Mouse (Mus musculus): ENCODE measurements around the gene H2-Ab1.
"Not testable (repeated sequence)": the region's sequence is repeated elsewhere in the genome, so short reads cannot be mapped to it uniquely, and the experiment has no call there.

The H2-Ab1 gene

GRCm38 (mm10) chr17:34257594-34258375, at the start of gene H2-Ab1:
Gene H2-Ab1, plus strand, starts transcription at chr17:34257689.
- DNase-seq (ENCODE audit: low spot score): peak; percentile 72

DNA sequence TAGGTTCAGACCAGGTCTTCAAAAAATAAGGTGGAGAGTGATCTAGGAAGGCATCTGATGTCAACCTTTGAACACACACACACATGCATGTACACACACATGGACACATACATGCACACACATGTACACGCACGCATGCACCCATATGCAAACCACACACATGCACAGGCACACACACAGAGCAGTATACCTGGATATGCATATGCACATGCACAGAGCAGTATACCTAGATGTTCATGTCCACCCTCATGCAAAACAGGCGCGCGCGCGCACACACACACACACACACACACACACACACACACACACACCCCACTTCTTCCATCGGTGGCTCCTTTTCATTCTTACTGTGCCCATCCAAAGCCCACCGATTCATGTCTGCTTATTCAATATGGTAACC, 49.6 kb upstream of the H2-Ab1 start:
- no peak for DNase-seq (ENCODE audit: low spot score)

- no peak for DNase-seq (ENCODE audit: low spot score)
Measured at GRCm38 (mm10) chr17:34208421-34208820, 49.1 kb upstream of the H2-Ab1 start.

DNA sequence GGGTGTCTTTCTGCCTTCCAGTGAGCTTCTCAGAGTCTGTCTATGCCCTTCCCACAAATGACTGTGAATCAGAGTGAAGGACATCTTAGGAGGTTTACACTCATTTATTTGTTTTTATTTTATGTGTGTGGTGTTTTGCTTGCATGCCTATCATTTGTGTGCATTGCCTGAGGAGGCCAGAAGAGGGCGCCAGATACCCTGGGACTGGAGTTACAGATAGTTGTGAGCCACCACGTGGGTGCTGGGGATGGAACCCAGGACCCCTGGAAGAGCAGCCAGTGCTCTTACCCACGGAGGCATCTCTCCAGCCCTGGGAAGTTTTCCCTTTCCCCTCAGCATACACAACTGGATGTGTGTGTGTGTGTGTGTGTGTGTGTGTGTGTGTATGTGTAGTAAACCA, 47.8 kb upstream of the H2-Ab1 start:
- no peak for DNase-seq (ENCODE audit: low spot score)

DNA sequence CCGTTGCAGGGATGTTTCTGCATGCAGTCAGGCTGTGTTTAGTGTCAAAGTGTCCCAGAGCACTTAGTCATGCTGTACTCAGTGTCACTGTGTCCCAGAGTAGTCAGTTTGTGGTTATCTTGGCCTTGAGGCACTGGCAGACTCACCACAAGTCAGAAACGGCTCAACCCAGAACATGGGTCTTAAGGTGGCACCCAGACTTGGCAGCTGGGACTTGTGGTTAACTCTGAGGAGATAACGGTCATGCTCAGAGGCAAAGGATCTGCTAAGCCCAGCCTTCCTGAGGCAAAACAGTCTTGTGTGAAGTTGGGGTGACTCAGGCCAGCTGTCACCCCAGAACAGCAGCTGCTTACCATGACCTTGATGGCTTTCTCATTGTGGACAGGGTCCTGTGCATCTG, 46.9 kb upstream of the H2-Ab1 start:
- no peak for DNase-seq (ENCODE audit: low spot score)

- no peak for DNase-seq (ENCODE audit: low spot score)
Measured at GRCm38 (mm10) chr17:34211746-34212365, 45.6 kb upstream of the H2-Ab1 start.

- no peak for DNase-seq (ENCODE audit: low spot score)
Measured at GRCm38 (mm10) chr17:34213936-34214335, 43.6 kb upstream of the H2-Ab1 start.

DNA sequence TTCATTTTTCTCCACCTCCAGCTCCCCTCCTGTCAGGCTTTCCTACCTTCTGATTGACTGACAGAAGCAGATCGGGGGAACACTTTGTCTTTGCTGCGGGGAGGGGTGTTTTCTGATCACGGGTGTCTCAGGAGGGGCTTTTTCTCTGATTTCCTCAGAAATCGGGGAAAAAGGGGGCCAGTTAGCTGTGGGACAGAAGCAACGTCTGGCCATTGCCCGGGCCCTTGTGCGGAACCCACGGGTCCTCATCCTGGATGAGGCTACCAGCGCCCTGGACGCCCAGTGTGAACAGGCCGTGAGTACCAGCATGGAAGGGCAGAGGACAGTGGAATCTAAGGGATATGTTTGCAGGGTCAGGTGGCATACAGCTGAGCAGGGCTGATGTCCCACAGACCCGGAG, 42.3 kb upstream of the H2-Ab1 start:
- DNase-seq (ENCODE audit: low spot score): no peak

GRCm38 (mm10) chr17:34217216-34217928, 40.1 kb upstream of the H2-Ab1 start:
- no peak for DNase-seq (ENCODE audit: low spot score)

DNA sequence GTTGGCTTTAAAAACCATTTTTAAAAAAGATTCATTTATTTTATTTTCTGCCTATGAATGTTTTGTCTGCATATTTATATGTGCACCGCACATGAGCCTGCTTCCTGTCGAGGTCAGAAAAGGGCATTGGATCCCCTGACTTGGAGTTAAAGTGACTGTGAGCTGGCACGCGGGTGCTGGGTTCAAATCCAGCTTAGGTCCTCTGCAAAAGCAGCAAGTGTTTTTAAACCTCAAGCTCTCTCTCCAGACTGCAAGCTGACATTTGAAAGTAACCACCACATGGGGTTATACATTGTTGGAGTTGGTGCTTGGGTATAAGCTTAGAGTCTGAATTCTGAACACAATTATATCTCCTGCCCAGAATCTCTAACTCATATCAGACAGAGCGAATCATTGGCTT, 39.5 kb upstream of the H2-Ab1 start:
- no peak for DNase-seq (ENCODE audit: low spot score)

DNA sequence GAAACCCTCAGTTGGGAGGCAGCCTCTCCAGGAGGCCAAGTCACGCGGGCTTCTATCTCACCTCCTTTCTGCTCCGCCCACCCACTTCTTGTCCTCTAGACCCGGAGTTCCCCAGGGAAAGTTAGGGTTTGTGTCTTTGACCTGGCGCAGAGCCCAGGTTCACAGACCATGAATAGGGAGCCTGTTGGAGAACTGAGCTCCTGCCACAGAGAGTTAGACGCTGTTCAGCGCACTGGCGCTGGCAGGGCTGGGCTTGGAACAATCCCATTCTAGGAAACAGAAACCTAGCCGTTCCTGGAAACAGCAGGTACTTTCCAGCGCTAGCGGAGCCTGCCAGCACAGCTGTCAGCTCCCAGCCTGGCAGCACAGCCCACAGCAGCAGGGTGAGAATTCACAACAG, 38.8 kb upstream of the H2-Ab1 start:
- peak; percentile 59 for DNase-seq (ENCODE audit: low spot score)

DNA sequence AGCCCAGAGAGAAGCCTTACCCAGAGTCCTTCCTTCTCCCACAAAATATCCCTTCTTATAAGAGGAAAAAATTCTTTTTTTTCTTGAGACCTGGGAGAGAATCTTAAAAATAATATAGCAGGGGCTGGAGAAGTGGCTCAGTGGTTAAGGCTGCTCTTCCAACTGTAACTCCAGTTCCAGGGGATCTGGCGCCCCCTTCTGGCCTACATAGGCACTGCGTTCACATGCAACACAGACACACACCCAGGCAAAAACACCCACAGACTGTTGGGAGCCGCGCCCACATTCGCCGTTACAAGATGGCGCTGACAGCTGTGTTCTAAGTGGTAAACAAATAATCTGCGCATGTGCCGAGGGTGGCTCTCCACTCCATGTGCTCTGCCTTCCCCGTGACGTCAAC, 38.4 kb upstream of the H2-Ab1 start:
- DNase-seq (ENCODE audit: low spot score): peak; percentile 39

DNA sequence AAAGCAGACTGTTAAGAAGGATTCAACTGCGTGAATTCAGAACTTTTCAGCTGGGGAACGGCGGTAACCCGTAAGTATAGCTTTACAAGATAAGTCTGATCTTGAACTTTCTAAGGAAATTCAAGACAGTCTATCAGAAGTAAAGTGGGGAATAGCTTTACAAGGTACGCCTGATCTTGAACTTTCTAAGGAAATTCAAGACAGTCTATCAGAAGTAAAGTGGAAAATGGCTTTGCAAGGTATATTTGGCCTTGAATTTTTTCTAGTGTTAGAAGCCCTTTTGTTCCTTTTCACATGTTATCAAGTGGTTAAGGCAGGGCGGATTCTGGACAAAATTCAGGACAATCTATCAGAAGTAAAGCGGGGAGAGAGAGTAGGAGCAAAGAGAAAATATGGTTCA, 37.7 kb upstream of the H2-Ab1 start:
- not testable (repeated sequence) for DNase-seq (ENCODE audit: low spot score)

DNA sequence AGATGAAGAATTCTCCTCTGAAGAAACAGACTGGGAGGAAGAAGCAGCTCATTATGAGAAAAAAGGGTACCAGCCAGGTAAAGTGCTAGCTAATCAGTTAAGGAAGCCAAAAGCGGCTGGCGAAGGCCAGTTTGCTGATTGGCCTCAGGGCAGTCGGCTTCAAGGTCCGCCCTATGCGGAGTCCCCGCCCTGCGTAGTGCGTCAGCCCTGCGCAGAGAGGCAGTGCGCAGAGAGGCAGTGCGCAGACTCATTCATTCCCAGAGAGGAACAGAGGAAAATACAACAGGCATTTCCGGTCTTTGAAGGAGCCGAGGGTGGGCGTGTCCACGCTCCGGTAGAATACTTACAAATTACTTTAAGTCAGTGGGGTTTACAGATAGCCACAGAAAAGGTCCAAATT, 37.1 kb upstream of the H2-Ab1 start:
- DNase-seq (ENCODE audit: low spot score): not testable (repeated sequence)

DNA sequence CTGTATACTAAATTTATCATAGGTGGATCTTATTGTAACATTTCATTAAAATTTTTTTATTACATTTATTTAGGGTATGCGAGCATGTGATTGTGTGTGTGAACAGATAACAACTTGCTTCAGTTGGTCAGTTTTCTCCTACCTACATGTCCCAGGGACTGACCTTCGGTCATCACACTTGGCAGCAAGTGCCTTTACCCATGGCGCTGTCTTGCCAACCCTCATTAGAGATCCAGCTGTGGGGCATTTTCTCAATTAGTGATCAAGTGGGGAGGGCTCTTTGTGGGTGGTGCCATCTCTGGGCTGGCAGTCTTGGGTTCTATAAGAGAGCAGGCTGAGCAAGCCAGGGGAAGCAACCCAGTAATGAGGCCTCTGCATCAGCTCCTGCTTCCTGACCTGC, 32.7 kb upstream of the H2-Ab1 start:
- no peak for DNase-seq (ENCODE audit: low spot score)

DNA sequence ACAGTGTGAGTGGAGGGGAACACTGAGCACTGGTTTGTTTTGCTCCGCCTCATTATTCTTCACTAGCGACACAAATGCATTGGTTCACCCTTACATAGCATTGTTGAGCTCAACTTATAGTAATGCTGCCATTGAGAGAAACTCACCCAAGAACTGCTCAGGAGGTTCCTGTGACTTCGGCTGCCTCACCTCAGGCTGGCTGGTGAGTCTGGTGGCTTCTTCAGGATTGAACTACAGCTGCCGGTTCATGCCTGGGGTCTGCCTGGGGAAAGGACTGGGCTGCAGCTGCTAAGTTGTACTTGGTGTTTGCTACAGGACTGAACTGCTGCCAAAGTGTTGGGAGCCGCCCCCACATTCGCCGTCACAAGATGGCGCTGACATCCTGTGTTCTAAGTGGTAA, 32.1 kb upstream of the H2-Ab1 start:
- no peak for DNase-seq (ENCODE audit: low spot score)

GRCm38 (mm10) chr17:34225911-34226310, 31.6 kb upstream of the H2-Ab1 start:
- DNase-seq (ENCODE audit: low spot score): not testable (repeated sequence)

DNA sequence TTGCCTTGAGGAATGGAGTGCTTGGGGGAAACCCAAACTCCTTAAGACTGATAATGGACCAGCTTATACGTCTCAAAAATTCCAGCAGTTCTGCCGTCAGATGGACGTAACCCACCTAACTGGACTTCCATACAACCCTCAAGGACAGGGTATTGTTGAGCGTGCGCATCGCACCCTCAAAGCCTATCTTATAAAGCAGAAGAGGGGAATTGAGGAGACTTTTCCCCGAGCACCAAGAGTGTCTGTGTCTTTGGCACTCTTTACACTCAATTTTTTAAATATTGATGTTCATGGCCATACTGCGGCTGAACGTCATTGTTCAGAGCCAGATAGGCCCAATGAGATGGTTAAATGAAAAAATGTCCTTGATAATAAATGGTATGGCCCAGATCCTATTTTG, 26.5 kb upstream of the H2-Ab1 start:
- DNase-seq (ENCODE audit: low spot score): not testable (repeated sequence)

DNA sequence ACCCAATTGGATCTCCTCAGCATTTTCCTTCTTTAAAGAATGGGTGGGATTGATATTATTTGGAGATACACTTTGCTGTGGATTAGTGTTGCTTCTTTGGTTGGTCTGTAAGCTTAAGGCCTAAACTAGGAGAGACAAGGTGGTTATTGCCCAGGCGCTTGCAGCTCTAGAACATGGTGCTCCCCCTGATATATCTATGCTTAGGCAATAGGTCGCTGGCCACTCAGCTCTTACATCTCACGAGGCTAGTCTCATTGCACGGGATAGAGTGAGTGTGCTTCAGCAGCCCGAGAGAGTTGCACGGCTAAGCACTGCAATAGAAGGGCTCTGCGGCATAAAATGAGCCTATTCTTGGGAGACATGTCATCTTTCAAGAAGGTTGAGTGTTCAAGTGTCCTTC, 25.5 kb upstream of the H2-Ab1 start:
- DNase-seq (ENCODE audit: low spot score): not testable (repeated sequence)

DNA sequence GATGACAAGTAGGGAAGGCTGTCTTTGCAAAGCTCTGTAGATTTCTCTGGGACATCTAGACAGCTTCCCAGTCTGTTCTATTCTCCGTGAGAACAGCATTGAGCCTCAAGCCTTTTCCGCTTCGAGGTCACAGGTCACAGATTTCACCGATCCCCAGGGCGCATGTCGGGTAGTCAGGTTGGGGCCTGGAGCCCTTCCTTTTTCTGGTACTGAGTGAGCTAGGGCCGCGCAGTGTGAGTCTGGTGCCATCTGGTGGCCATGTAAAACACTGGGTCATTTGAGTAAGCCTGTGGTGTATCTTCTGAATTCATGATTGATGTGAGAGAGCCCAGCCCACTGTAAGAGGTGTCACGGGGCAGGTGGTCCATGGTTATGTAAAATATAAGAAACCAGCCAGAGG, 22.6 kb upstream of the H2-Ab1 start:
- DNase-seq (ENCODE audit: low spot score): peak; percentile 59

DNA sequence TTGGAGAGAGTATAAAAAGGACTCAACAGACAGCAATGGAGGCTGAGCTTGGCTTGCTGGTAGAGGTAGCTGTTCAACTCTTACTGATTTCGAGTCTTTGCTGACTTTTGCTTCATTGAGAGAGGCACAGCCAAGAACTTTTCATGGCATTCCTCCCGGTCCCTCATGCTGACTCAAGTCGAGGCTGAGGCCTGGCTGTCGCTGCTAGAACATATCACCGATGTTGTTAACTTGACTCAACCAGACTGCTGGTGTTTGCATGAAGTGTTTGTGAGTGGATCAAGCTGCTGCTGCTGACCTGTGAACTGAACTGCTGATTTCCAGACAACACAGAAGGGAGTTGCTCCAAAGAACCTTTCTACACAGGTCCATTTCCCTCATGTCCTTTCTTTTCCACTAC, 20.8 kb upstream of the H2-Ab1 start:
- no peak for DNase-seq (ENCODE audit: low spot score)

DNA sequence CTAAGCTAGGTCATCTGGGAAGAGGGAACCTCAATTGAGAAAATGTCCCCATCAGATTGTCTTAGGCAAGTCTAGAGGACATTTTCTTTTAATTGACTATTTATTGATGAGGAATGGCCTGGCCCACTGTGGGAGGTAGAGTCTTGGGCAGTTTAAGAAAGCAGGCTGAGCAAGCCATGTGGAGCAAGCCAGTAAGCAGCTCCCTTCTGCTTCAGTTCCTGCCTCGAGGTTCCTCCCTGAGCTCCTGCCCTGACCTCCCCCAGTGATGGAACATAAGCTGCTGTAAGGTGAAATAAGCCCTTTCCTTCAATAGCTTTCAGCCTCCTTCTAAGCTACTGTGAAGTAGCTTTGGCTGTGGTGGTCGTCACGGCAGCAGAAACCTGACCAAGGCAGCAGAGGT, 19.7 kb upstream of the H2-Ab1 start:
- no peak for DNase-seq (ENCODE audit: low spot score)

DNA sequence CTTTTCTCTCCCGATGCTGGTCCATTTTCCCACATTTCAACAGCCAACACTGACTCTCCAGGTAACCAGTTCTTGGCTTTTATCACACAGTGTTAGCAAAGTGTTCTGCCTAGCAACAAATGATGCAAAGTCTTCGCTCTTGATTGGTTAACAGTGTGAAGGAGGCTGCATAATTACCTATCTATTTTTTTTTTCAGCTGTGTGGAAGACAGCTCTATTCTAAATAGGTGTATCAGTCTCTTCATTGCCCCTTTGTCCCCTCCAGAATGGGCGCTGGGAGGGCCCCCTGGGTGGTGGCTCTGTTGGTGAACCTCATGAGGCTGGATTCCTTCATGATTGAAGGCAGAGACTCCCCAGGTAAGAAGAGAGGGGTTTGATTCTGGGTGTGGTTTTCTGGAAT, 18.8 kb upstream of the H2-Ab1 start, which contains the start of gene H2-Ob:
Gene H2-Ob (plus strand): TSS at position 198 of the 400 bp plus-strand sequence.
- DNase-seq (ENCODE audit: low spot score): no peak

Measured in ovary, postnatal 36 days (tissue).